Mouse (Mus musculus): Measurements from ENCODE around the gene Olfr319.
"Not testable (repeated sequence)": the region's sequence is repeated elsewhere in the genome, so short reads cannot be mapped to it uniquely, and the experiment has no call there.

The Olfr319 gene

DNA sequence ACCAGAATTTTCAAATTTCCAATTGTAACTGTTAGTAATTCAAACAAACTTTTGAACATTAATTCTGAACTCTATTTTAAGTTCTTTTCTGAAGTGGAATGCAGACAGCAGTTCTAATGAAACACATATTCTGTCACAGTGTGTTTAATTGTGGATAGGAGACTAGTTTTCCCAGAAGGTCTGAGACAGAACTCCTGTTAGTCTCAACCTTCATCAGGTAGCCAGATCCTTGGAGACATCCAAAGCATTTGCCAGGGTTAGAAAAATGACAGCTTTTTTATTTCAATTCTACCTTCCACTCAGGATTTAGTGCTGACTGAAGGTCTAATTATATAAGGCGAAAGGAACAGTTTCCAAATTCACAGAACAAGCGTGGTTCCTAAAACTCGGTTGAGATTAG, at the start of gene Olfr319:
TSS of gene Olfr319 (plus strand) at position 301 of the 400 bp plus-strand sequence.
- DNase-seq (ENCODE audit: low spot score in 2 of 2) = no peak

DNA sequence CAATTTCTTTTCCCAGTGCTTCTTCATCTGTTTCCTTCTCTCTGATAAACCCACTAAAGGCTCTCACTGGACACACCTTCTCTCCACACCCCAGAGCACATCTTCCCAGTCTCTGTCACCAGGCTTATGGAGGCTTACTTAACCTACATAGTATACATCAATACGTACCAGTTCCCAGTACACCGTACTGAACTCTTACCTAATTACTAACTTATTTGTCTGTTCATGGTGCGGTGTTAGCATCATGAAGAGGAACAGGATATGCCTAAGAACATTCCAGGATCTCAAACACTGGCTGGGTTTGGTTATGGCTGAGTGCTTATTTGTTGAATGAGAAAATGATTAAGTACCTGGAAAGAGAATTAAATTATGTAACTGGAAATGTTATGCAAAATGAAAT, 43.8 kb upstream of the Olfr319 start:
- DNase-seq (ENCODE audit: low spot score in 2 of 2) = no peak

GRCm38 (mm10) chr11:58658596-58658995, 40.4 kb upstream of the Olfr319 start, which contains the start of gene Olfr322:
Olfr322 (plus strand) TSS chr11:58658782.
- no peak for DNase-seq (ENCODE audit: low spot score in 2 of 2)

DNA sequence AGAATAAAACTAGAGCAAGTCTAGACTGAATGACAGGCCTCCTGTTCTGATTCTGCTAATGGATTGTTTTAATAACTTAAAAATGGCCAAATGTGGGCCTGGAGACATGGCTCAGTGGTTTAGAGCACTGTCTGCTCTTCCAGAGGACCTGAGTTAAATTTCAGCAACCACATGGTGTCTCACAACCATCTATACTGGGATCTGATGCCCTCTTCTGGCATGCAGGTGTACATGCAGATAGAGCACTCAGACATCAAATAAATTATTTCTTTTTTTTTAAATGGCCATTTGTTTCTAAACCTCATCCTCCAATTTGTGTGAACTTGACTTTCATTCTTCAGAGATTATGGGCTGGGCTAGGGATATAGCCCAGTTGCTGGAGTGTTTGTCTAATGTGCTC, 29.7 kb upstream of the Olfr319 start:
- DNase-seq (ENCODE audit: low spot score in 2 of 2) = no peak

GRCm38 (mm10) chr11:58671825-58672224, 27.1 kb upstream of the Olfr319 start:
- no peak for DNase-seq (ENCODE audit: low spot score in 2 of 2)

DNA sequence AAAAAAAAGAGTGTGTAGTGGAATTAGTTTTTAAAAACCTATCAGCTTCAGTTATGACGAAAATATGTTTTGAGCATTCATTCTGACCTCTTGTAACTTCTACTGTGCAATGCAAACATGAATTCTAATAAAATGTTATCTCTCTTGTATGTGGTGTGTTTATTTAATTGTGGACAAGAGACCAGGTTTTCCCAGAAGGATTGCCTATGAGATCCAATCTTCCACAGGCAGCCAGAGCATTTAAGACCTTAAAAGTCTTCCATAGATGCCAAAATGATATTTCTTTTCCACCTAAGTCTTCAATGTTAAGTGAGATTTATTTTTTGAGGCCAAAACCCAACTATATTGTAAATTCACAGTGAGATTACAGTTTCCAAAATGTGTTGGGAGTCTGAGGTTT, 18.2 kb upstream of the Olfr319 start, which contains the start of gene Olfr320:
TSS of gene Olfr320 (plus strand) at position 301 of the 400 bp plus-strand sequence.
- DNase-seq (ENCODE audit: low spot score in 2 of 2) = no peak

DNA sequence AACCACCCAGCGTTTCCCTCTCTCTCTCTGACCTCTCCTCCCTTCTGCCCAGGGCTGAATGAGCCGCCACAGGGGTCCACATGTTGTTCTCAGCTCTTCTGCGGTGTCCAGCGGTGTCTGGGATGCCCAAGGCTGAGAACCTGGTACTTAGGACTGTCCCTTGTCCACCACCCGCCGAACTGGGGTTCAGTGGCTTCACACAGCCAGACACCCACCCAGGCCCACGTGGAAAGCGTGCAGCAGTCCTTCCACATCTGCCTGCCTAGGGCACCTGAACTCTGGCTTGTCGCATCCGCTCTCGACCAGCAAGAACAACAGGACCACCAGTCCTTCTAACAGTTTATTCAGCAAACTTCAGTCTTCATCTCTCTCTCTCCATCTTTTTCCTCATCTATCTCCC, 10.1 kb downstream of the Olfr319 start:
- DNase-seq (ENCODE audit: low spot score in 2 of 2) = no peak

GRCm38 (mm10) chr11:58717723-58718122, 18.8 kb downstream of the Olfr319 start:
- not testable (repeated sequence) for DNase-seq (ENCODE audit: low spot score in 2 of 2)

- DNase-seq (ENCODE audit: low spot score in 2 of 2) = no peak
These were observed 20.7 kb downstream of the Olfr319 start for GRCm38 (mm10) chr11:58719701-58720100.

GRCm38 (mm10) chr11:58723914-58724313, 25.0 kb downstream of the Olfr319 start, which contains the start of gene Olfr318:
Olfr318 (minus strand) TSS chr11:58724014.
- DNase-seq (ENCODE audit: low spot score in 2 of 2) = no peak

DNA sequence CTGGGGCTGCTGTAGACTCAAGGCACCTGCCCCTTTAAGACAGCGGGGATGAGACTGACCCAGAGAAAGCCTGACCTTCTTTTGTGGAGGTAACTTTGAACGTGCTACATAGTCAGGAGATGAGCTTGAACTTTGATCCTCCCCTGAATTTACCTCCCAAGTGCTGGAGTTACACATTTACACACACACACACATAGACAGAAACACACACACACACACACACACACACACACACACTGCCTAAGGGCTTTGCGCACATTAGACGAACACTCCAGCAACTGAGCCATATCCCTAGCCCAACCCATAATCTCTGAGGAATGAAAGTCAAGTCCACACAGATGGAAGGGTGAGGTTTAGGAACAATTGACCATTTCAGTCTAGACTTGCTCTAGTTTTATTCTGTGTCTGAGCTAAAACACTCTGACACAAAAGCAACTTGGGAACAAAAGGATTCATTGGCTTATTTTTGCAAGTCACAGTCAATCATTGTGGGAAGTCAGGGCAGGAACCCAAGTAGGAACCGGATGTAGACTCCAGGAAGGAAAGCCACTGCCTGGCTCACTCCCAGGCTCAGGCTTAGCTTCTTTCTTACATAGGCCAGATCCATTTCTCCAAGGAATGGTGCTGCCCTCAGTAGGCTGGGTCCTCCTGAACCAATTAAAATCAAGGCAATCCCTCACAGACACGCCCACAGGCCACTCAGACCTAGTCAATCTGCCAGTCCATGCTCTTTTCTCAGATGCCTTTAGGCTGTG, 29.1 kb downstream of the Olfr319 start:
- DNase-seq (ENCODE audit: low spot score in 2 of 2) = not testable (repeated sequence)

GRCm38 (mm10) chr11:58733372-58733771, 34.4 kb downstream of the Olfr319 start:
- DNase-seq (ENCODE audit: low spot score in 2 of 2) = peak in 1 of 2 experiments; percentile 26

GRCm38 (mm10) chr11:58738792-58739262, 39.9 kb downstream of the Olfr319 start, which contains the start of gene Olfr317:
Olfr317 (minus strand) TSS chr11:58739212.
- no peak for DNase-seq (ENCODE audit: low spot score in 2 of 2)

GRCm38 (mm10) chr11:58751096-58751495, 52.1 kb downstream of the Olfr319 start:
- peak; percentile 32 to 72 for DNase-seq (ENCODE audit: low spot score in 2 of 2)

DNA sequence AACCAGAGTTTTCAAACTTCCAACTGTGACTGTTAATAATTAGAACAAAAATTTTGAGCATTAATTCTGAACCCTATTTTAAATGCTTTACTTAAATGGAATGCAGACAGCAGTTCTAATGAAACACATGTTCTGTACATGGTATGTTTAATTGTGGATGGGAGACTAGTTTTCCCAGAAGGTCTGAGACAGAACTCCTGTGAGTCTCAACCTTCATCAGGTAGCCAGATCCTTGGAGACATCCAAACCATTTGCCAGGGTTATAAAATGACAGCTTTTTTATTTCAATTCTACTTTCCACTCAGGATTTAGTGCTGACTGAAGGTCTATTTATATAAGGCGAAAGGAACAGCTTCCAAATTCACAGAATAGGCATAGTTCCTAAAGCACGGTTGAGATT, 53.5 kb downstream of the Olfr319 start, which contains the start of gene Olfr316:
TSS of gene Olfr316 (plus strand) at position 301 of the 400 bp plus-strand sequence.
- no peak for DNase-seq (ENCODE audit: low spot score in 2 of 2)
